Mouse (Mus musculus) kidney, adult 2 months (tissue): ENCODE measurements around the gene C2cd3.

Source experiments
- CTCF ChIP-seq: fragments of 200-500 bp; conservative IDR thresholded peaks from 2 replicates; pipeline ENCODE4 v1.5.1; 2011; ENCODE audit warnings: low read depth, mild to moderate bottlenecking, control low read depth, low read length, moderate library complexity, mixed read lengths; ENCODE audit not compliant: insufficient read depth, insufficient read length
- POLR2A ChIP-seq: fragments of 200-500 bp; IDR thresholded peaks from one replicate; pipeline ENCODE4 v1.6.1; 2011; ENCODE audit warnings: low read depth, low read length, control low read depth

DNA sequence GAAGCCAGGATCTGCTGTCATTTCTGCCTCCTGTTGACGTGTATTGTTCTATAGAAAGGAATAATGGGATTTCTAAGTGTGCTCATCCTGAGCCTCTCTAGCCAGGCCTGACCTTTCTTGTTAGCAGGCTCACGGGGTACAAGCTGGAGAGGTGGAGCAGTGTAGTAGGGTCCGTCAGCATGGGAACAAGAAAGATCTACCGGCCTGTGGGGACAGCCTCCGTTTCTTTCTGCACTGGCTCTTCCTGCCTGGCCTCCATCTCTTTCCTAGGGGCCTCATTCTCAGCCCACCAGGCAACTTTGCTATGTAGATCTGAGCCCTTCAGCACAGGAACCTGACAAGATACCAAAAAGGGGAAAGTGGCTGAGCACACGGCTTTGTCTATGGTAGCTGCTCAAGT, 96.7 kb downstream of the C2cd3 start:
- TF ChIP-seq CTCF (no peak), POLR2A (no peak)
